In genomic region chr8:77683356-77684106, GRCm38 (mm10) we compare ENCODE assay signal across 20 mouse cellular contexts. TPM values are rescaled to one million over a fixed set of nuclear protein-coding genes. Genes with fewer than 3 reads are reported as not detected.
DNase-seq lines count a peak whose midpoint lies in the region; ATAC-seq and TF ChIP-seq lines count a peak whose summit lies in the region.
"Had no signal": no experiment of that assay in that cellular context is flagged by ENCODE, and none has a peak within 500 bp of the region (broad histone marks: within the 10 kb centered on the region; RNA-seq: fewer than 3 reads in every experiment).

No protein-coding gene starts in this region.

- no peaks in the 10 kb centered on the region for H3K27me3 ChIP-seq in kidney, embryonic 15.5 days
- no peaks in the 10 kb centered on the region for H3K27me3 ChIP-seq in midbrain, embryonic 11.5 days (ENCODE audit: control insufficient read depth, insufficient read depth, low read length)
- no peaks in the 10 kb centered on the region for H3K27me3 ChIP-seq in midbrain, embryonic 13.5 days

- 78% methylated on average over 6 of the region's 6 CpGs for WGBS in kidney, embryonic 15.5 days
- WGBS in midbrain, embryonic 11.5 days = 78% methylated on average over 6 of the region's 6 CpGs
- WGBS in midbrain, embryonic 13.5 days = 80% methylated on average over 6 of the region's 6 CpGs

- peak; percentile 40 for DNase-seq in adrenal gland, postnatal 14 days
- no peak for DNase-seq in adrenal gland, postnatal 36 days
- DNase-seq in kidney, postnatal 4 days = no peak
- DNase-seq in midbrain, embryonic 11.5 days (ENCODE audit: low spot score, missing footprints) = peak; percentile 65
- no peak for DNase-seq in gastrocnemius, adult 2 months
- DNase-seq: cerebellum, adult 8-10 months; kidney, adult 9 months; right cerebral cortex, postnatal 4 days; thymus, postnatal 25 days had no signal

- no peak for TF ChIP-seq CTCF in gastrocnemius, adult 2 months (IDR thresholded peaks at IDR 0.05)

- H3K27ac ChIP-seq in kidney, embryonic 15.5 days = peak overlapping the region; percentile 71
- no peak overlapping the region for H3K27ac ChIP-seq in midbrain, embryonic 11.5 days (ENCODE audit: low read depth, low read length)
- H3K27ac ChIP-seq in midbrain, embryonic 13.5 days = no peak overlapping the region
- H3K27ac ChIP-seq in gastrocnemius, adult 2 months = no peak overlapping the region
- H3K27ac ChIP-seq: hindbrain, embryonic 10.5 days; hindbrain, postnatal 0 days; liver, embryonic 14.5 days; macrophage; midbrain, embryonic 10.5 days had no signal

- peaks cover 17% of the 10 kb centered on the region for H3K4me1 ChIP-seq in kidney, embryonic 15.5 days
- no peaks in the 10 kb centered on the region for H3K4me1 ChIP-seq in midbrain, embryonic 11.5 days (ENCODE audit: control insufficient read depth, insufficient read depth, low read length)
- H3K4me1 ChIP-seq in midbrain, embryonic 13.5 days (replicated peaks) = no peaks in the 10 kb centered on the region
- H3K4me1 ChIP-seq: hindbrain, embryonic 10.5 days; midbrain, embryonic 10.5 days had no signal

- H3K9me3 ChIP-seq in kidney, embryonic 15.5 days (replicated peaks) = no peaks in the 10 kb centered on the region
- H3K9me3 ChIP-seq in midbrain, embryonic 11.5 days (ENCODE audit: control insufficient read depth, low read length) = no peaks in the 10 kb centered on the region
- no peaks in the 10 kb centered on the region for H3K9me3 ChIP-seq in midbrain, embryonic 13.5 days
- H3K9me3 ChIP-seq: G1E; hindbrain, embryonic 10.5 days; midbrain, embryonic 10.5 days had no signal

- H3K36me3 ChIP-seq in kidney, embryonic 15.5 days = peaks cover 10% of the 10 kb centered on the region; the same call in 1 of the 2 replicates
- H3K36me3 ChIP-seq in midbrain, embryonic 11.5 days (ENCODE audit: control insufficient read depth, insufficient read depth, low read length) = no peaks in the 10 kb centered on the region
- no peaks in the 10 kb centered on the region for H3K36me3 ChIP-seq in midbrain, embryonic 13.5 days
- H3K36me3 ChIP-seq: G1E had no signal

- H3K4me3 ChIP-seq in kidney, embryonic 15.5 days (replicated peaks) = no peak overlapping the region
- no peak overlapping the region for H3K4me3 ChIP-seq in midbrain, embryonic 11.5 days (ENCODE audit: low read depth, low read length)
- H3K4me3 ChIP-seq in midbrain, embryonic 13.5 days (replicated peaks) = no peak overlapping the region
- no peak overlapping the region for H3K4me3 ChIP-seq in gastrocnemius, adult 2 months
- H3K4me3 ChIP-seq: hindbrain, embryonic 10.5 days; midbrain, embryonic 10.5 days had no signal

- no peak for ATAC-seq in kidney, embryonic 15.5 days (replicated peaks; ENCODE audit: low FRiP score)
- no peak for ATAC-seq in midbrain, embryonic 11.5 days (ENCODE audit: low FRiP score)
- no peak for ATAC-seq in midbrain, embryonic 13.5 days
- ATAC-seq: activated CD4-positive, CD25-positive, alpha-beta regulatory T cell, adult 4 months; forebrain, embryonic 16.5 days; hindbrain, postnatal 0 days had no signal

- no peak overlapping the region for H3K9ac ChIP-seq in kidney, embryonic 15.5 days
- H3K9ac ChIP-seq in midbrain, embryonic 11.5 days (ENCODE audit: low read length) = no peak overlapping the region
- no peak overlapping the region for H3K9ac ChIP-seq in midbrain, embryonic 13.5 days (replicated peaks)
- H3K9ac ChIP-seq: liver, embryonic 14.5 days had no signal

- no peak overlapping the region for H3K4me2 ChIP-seq in kidney, embryonic 15.5 days
- H3K4me2 ChIP-seq in midbrain, embryonic 11.5 days = no peak overlapping the region
- H3K4me2 ChIP-seq in midbrain, embryonic 13.5 days (replicated peaks) = no peak overlapping the region

- intact Hi-C loops in gastrocnemius, adult 2 months (cut with DNase I) = no loop called here

RNA-seq across cellular contexts. Expression of gene Ednra, which starts 40.7 kb away (rescaled TPM):
- total RNA-seq in adrenal gland, postnatal 14 days (2021) = 25.9 and 27.8 TPM in 2 replicates
- 10 to 100 TPM; 22.5 to 23.5 TPM for total RNA-seq in adrenal gland, postnatal 36 days (2021)
- 27.8 and 30.5 TPM in 2 replicates for polyA plus RNA-seq in kidney, embryonic 15.5 days (2015; fragmentation: Nextera tagmentation; extraction: Ambion mirVana)
- polyA plus RNA-seq in midbrain, embryonic 11.5 days (2014; fragmentation: Nextera tagmentation; extraction: Ambion mirVana) = 13.4 and 17.9 TPM in 2 replicates
- polyA plus RNA-seq in midbrain, embryonic 13.5 days (2015; fragmentation: Nextera tagmentation; extraction: Ambion mirVana) = 4.4 and 6.2 TPM in 2 replicates
- total RNA-seq in gastrocnemius, adult 2 months (2021) = 1 to 10 TPM; 1.6 to 2.3 TPM
- total RNA-seq: monocyte, adult 5-6 weeks had no signal
- polyA plus RNA-seq: activated CD4-positive, CD25-positive, alpha-beta regulatory T cell, adult 4 months; G1E; macrophage had no signal

Comparison
In these comparisons a context has a peak if more than half of its experiments do, and no peak if none do; other contexts are left out.
1. DNase-seq: peak in adrenal gland, postnatal 14 days (single experiment) and midbrain, embryonic 11.5 days (single experiment); none in adrenal gland, postnatal 36 days (0 of 2), kidney, postnatal 4 days (0 of 2) and gastrocnemius, adult 2 months (single experiment).